Mouse (Mus musculus): ENCODE results near the gene Scgb1b7. TPM values are rescaled to one million over a fixed set of nuclear protein-coding genes. Genes with fewer than 3 reads are reported as not detected.
"Not testable (repeated sequence)": the region's sequence is repeated elsewhere in the genome, so short reads cannot be mapped to it uniquely, and the experiment has no call there.

Gene Scgb1b7
- not detected in 2 replicates for polyA plus RNA-seq (2014; fragmentation: Nextera tagmentation; extraction: Ambion mirVana)

GRCm38 (mm10) chr7:31712365-31712764, at the start of gene Scgb1b7:
Gene Scgb1b7, plus strand, starts transcription at chr7:31712665.
- H3K27ac ChIP-seq (ENCODE audit: low read depth, low read length); H3K4me1 ChIP-seq (replicated peaks; ENCODE audit: control insufficient read depth, insufficient read depth, low read length); H3K9me3 ChIP-seq (ENCODE audit: control insufficient read depth, low read length); H3K9ac ChIP-seq (ENCODE audit: low read depth, low read length); H3K27me3 ChIP-seq (ENCODE audit: control insufficient read depth, insufficient read depth, low read length); DNase-seq (ENCODE audit: low spot score); H3K4me2 ChIP-seq (replicated peaks; ENCODE audit: low read depth, low read length); ATAC-seq (ENCODE audit: low FRiP score); H3K36me3 ChIP-seq (ENCODE audit: control insufficient read depth, insufficient read depth, low read length); H3K4me3 ChIP-seq (ENCODE audit: low read depth, low read length): not testable (repeated sequence)
- WGBS = 93% methylated on average over 3 of the region's 5 CpGs

- H3K27me3 ChIP-seq (ENCODE audit: control insufficient read depth, insufficient read depth, low read length); ATAC-seq (ENCODE audit: low FRiP score); H3K4me2 ChIP-seq (replicated peaks; ENCODE audit: low read depth, low read length); H3K9me3 ChIP-seq (ENCODE audit: control insufficient read depth, low read length); H3K36me3 ChIP-seq (ENCODE audit: control insufficient read depth, insufficient read depth, low read length); DNase-seq (ENCODE audit: low spot score); H3K4me1 ChIP-seq (replicated peaks; ENCODE audit: control insufficient read depth, insufficient read depth, low read length); H3K27ac ChIP-seq (ENCODE audit: low read depth, low read length); H3K9ac ChIP-seq (ENCODE audit: low read depth, low read length); H3K4me3 ChIP-seq (ENCODE audit: low read depth, low read length): not testable (repeated sequence)
Measured at GRCm38 (mm10) chr7:31705657-31706056, 6.8 kb upstream of the Scgb1b7 start, which contains the start of gene Scgb2b7. Gene Scgb2b7, minus strand, starts transcription at chr7:31705757.

Other genes with a start within 250 kb of the Scgb1b7 start
- not detected in 2 replicates for gene Scgb2b7, start 6.9 kb upstream of the Scgb1b7 start, polyA plus RNA-seq (2014; fragmentation: Nextera tagmentation; extraction: Ambion mirVana)

Data from hindbrain, embryonic 11.5 days (tissue).